Mouse (Mus musculus) CH12.LX (cell line): ENCODE measurements around the gene Gpr146. TPM values are rescaled to one million over a fixed set of nuclear protein-coding genes. Genes with fewer than 3 reads are reported as not detected.

Experiments used
- DNase-seq: peaks from one replicate; pipeline ENCODE4 v3.0.0-alpha.2; 2013; ENCODE audit errors: extremely low read depth
- H3K27ac ChIP-seq: 2 replicates; pipeline ENCODE4 v1.5.1; 2012; ENCODE audit warnings: low read depth, mild to moderate bottlenecking, control low read depth, moderate library complexity; ENCODE audit not compliant: insufficient read depth
- H3K27me3 ChIP-seq: replicated peaks from 2 replicates; pipeline ENCODE3; 2012; ENCODE audit warnings: inconsistent platforms
- H3K36me3 ChIP-seq, 2 experiments: replicated peaks in 1 of 2; 2 replicates each; pipeline versions ENCODE3 to v1.6.1; 2012; ENCODE audit warnings: inconsistent platforms in 1 of 2, low read length in 1 of 2, mild to moderate bottlenecking in 1 of 2, mixed read lengths in 1 of 2, moderate library complexity in 1 of 2; ENCODE audit not compliant: control insufficient read depth in 1 of 2, insufficient read depth in 1 of 2
- H3K4me1 ChIP-seq, 2 experiments: 2 replicates each; pipeline ENCODE4 v1.6.1; 2012; ENCODE audit warnings: inconsistent platforms in 1 of 2, moderate library complexity in 1 of 2; ENCODE audit not compliant: insufficient read depth in 2 of 2, control insufficient read depth in 1 of 2
- H3K4me2 ChIP-seq: 2 replicates; pipeline ENCODE4 v1.6.1; 2012; ENCODE audit warnings: low read depth, mild to moderate bottlenecking, control low read depth; ENCODE audit not compliant: poor library complexity, insufficient read depth, severe bottlenecking
- H3K4me3 ChIP-seq, 3 experiments: fragments of 150-350 bp in 1 of 3; sonication (generic) in 1 of 3; replicated peaks in 1 of 3; 2 replicates each; pipeline versions ENCODE3 to v1.5.1; 2011 to 2012; ENCODE audit warnings: low read depth in 2 of 3, low read length in 2 of 3, mild to moderate bottlenecking in 2 of 3, moderate library complexity in 2 of 3, control low read depth in 1 of 3, improper control_type of control experiment in 1 of 3, inconsistent platforms in 1 of 3, mixed read lengths in 1 of 3; ENCODE audit not compliant: poor library complexity in 1 of 3
- H3K79me2 ChIP-seq: replicated peaks from 2 replicates; pipeline ENCODE4 v1.6.1; 2012; ENCODE audit warnings: mild to moderate bottlenecking, moderate library complexity; ENCODE audit not compliant: control insufficient read depth, poor library complexity, insufficient read depth, severe bottlenecking; ENCODE audit errors: extremely low read depth
- H3K9ac ChIP-seq: 2 replicates; pipeline ENCODE4 v1.6.1; 2012; ENCODE audit warnings: low read depth, mild to moderate bottlenecking, control low read depth, moderate library complexity; ENCODE audit not compliant: insufficient read depth
- H3K9me3 ChIP-seq: replicated peaks from 2 replicates; pipeline ENCODE3; 2012; ENCODE audit warnings: low read length, inconsistent platforms, mixed read lengths
- BHLHE40 ChIP-seq: IDR thresholded peaks from 2 replicates; pipeline ENCODE4 v1.6.1; 2011; ENCODE audit warnings: mild to moderate bottlenecking, low read depth, low read length, improper control_type of control experiment
- CHD2 ChIP-seq: IDR thresholded peaks from 2 replicates; pipeline ENCODE4 v1.6.1; 2011; ENCODE audit warnings: low read length, improper control_type of control experiment
- CTCF ChIP-seq, 2 experiments: IDR thresholded peaks in 1 of 2; conservative IDR thresholded peaks in 1 of 2; 2 replicates each; pipeline ENCODE4 v1.5.1; 2011 to 2012; ENCODE audit warnings: low read depth in 2 of 2, low read length in 2 of 2, improper control_type of control experiment in 1 of 2, inconsistent platforms in 1 of 2, mild to moderate bottlenecking in 1 of 2, moderate library complexity in 1 of 2
- E2F4 ChIP-seq: IDR thresholded peaks from 2 replicates; pipeline ENCODE4 v1.6.1; 2011; ENCODE audit warnings: low read depth, low read length, improper control_type of control experiment; ENCODE audit not compliant: insufficient replicate concordance
- ELF1 ChIP-seq: IDR thresholded peaks from 2 replicates; pipeline ENCODE4 v1.6.1; 2014; ENCODE audit warnings: low read depth, mild to moderate bottlenecking, inconsistent platforms, low read length, improper control_type of control experiment
- ETS1 ChIP-seq: conservative IDR thresholded peaks from 2 replicates; pipeline ENCODE4 v1.6.1; 2012; ENCODE audit warnings: low read depth, mild to moderate bottlenecking, inconsistent platforms, low read length, improper control_type of control experiment, moderate library complexity
- GABPA ChIP-seq: IDR thresholded peaks from 2 replicates; pipeline ENCODE4 v1.6.1; 2012; ENCODE audit warnings: low read depth, low read length, improper control_type of control experiment, inconsistent platforms; ENCODE audit not compliant: insufficient replicate concordance
- HCFC1 ChIP-seq: IDR thresholded peaks from 2 replicates; pipeline ENCODE4 v1.6.1; 2012; ENCODE audit warnings: low read depth, mild to moderate bottlenecking, inconsistent platforms, low read length, improper control_type of control experiment
- JUND ChIP-seq: conservative IDR thresholded peaks from 2 replicates; pipeline ENCODE4 v1.6.1; 2011; ENCODE audit warnings: low read depth, low read length, improper control_type of control experiment
- MAX ChIP-seq: IDR thresholded peaks from 2 replicates; pipeline ENCODE4 v1.6.1; 2011; ENCODE audit warnings: low read length, improper control_type of control experiment
- MYC ChIP-seq: IDR thresholded peaks from 2 replicates; pipeline ENCODE4 v1.6.1; 2011; ENCODE audit warnings: low read depth, mild to moderate bottlenecking, improper control_type of control experiment, low read length
- NRF1 ChIP-seq: IDR thresholded peaks from 2 replicates; pipeline ENCODE4 v1.6.1; 2014; ENCODE audit warnings: low read depth, mild to moderate bottlenecking, inconsistent platforms, low read length, improper control_type of control experiment, moderate library complexity
- POLR2A ChIP-seq: IDR thresholded peaks from 2 replicates; pipeline ENCODE4 v1.6.1; 2011; ENCODE audit warnings: low read depth, mild to moderate bottlenecking, improper control_type of control experiment, low read length
- POLR2AphosphoS2 ChIP-seq: IDR thresholded peaks from 2 replicates; pipeline ENCODE4 v1.6.1; 2011; ENCODE audit warnings: low read depth, low read length, improper control_type of control experiment
- RAD21 ChIP-seq: IDR thresholded peaks from 2 replicates; pipeline ENCODE4 v1.6.1; 2011; ENCODE audit warnings: low read depth, mild to moderate bottlenecking, low read length, improper control_type of control experiment, moderate library complexity
- SIN3A ChIP-seq: IDR thresholded peaks from 2 replicates; pipeline ENCODE4 v1.6.1; 2012; ENCODE audit warnings: low read length, improper control_type of control experiment, inconsistent platforms
- SMC3 ChIP-seq: IDR thresholded peaks from 2 replicates; pipeline ENCODE4 v1.6.1; 2011; ENCODE audit warnings: low read depth, low read length, improper control_type of control experiment
- USF1 ChIP-seq: IDR thresholded peaks from 2 replicates; pipeline ENCODE4 v1.6.1; 2014; ENCODE audit warnings: low read depth, mild to moderate bottlenecking, inconsistent platforms, low read length, improper control_type of control experiment
- USF2 ChIP-seq: conservative IDR thresholded peaks from 2 replicates; pipeline ENCODE4 v1.6.1; 2011; ENCODE audit warnings: low read depth, low read length, improper control_type of control experiment
- ZKSCAN1 ChIP-seq: IDR thresholded peaks from 2 replicates; pipeline ENCODE4 v1.6.1; 2012; ENCODE audit warnings: low read depth, inconsistent platforms, low read length, improper control_type of control experiment, borderline replicate concordance
- dilution Hi-C: fragments of 300-500 bp; cut with MboI; formaldehyde crosslinking; loops from 2 replicates; pipeline ENCODE4 v1.14.3; 2020; ENCODE audit warnings: low sequenced_read_pairs; ENCODE audit not compliant: extremely low pct_unique_long_range_greater_than_20kb, extremely low pct_ligation_motif_present
- in situ Hi-C: fragments of 300-500 bp; cut with MboI; formaldehyde crosslinking; loops from 3 replicates; pipeline ENCODE4 v1.14.3; 2019; ENCODE audit warnings: low sequenced_read_pairs, low pct_ligation_motif_present, low pct_unique_long_range_greater_than_20kb, mixed read lengths
- polyA plus RNA-seq: library from polyadenylated mRNA; unstranded; fragments of >175 nt; gene quantifications from 2 replicates; pipeline ENCODE4 v1.2.1, GENCODE M21; 2012; ENCODE audit warnings: low read depth; ENCODE audit not compliant: insufficient read length
- total RNA-seq, 2 experiments: library from RNA; depleted of rRNA; stranded (reverse); fragments of 300-350 nt in 1 of 2; fragments of >200 nt in 1 of 2; gene quantifications; 2 replicates each; pipeline ENCODE4 v1.2.3; 2012 to 2014

Gpr146 gene
- total and polyA plus RNA-seq, 3 experiments = 0.13 TPM; not detected in 2

GRCm38 (mm10) chr5:139366484-139366883 is 11.0 kb upstream of the Gpr146 start:
- H3K9me3 ChIP-seq = no peaks in the 10 kb centered on the region
- H3K36me3 ChIP-seq = peaks cover 13 to 40% of the 10 kb centered on the region in 2 experiments
- H3K27ac ChIP-seq = no peak overlapping the region
- H3K4me3 ChIP-seq = no peak overlapping the region
- no peak for DNase-seq
- H3K27me3 ChIP-seq = no peaks in the 10 kb centered on the region
- in situ Hi-C loops = loop anchor here (10.0 to 25.0 kb wide), 2 partner anchors 96 to 318 kb away; partner anchors contain the start of gene 3110082I17Rik
- no peak overlapping the region for H3K4me2 ChIP-seq
- H3K4me1 ChIP-seq = peaks cover 0 to 35% of the 10 kb centered on the region in 2 experiments; a peak in 2 of 4 replicates
- dilution Hi-C loops = no loop called here
- H3K9ac ChIP-seq = no peak overlapping the region
- H3K79me2 ChIP-seq = no peaks in the 10 kb centered on the region
- no peak for TF ChIP-seq MAX
- no peak for TF ChIP-seq ELF1
- TF ChIP-seq HCFC1 = no peak
- no peak for TF ChIP-seq NRF1
- no peak for TF ChIP-seq SMC3
- no peak for TF ChIP-seq CHD2
- no peak for TF ChIP-seq POLR2A
- no peak for TF ChIP-seq USF1
- TF ChIP-seq GABPA = no peak
- no peak for TF ChIP-seq JUND
- TF ChIP-seq USF2 = no peak
- no peak for TF ChIP-seq ETS1
- TF ChIP-seq ZKSCAN1 = no peak
- no peak for TF ChIP-seq E2F4
- no peak for TF ChIP-seq CTCF (conservative IDR thresholded peaks at IDR 0.05 in 1 of 2, IDR thresholded peaks at IDR 0.05 in 1 of 2; ENCODE audit: low read depth in 2 of 2, low read length in 2 of 2)

DNA sequence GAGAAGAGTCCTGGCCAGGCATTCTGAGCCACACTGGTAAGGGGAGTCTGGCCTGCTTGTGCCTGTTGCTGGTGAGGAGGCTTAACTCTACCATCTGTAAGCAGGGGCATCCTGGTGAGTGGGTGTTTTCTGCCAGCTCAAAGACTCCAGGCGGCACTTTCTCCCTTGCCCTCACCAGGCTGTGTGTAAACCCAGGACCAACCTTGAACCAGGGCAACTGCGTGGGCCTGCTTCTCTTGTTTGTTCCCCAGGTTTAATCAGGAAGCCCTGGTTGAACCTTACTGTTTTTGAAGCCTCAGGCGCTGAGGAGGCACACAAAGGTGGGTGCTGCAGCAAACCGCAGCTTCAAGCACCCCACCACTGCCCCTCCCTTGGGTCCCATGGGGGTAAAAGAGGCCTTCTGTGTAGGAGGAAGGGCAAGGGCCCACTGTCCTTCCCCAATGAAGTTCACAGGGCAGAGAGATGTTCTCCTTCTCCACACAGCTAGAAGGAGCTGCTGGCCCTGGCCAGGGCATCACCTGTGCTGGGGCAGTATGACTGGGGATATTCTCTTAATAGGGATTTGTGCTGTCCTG is 9.5 kb upstream of the Gpr146 start:
- H3K4me1 ChIP-seq = peaks cover 6 to 39% of the 10 kb centered on the region in 2 experiments

More for the DNA sequence above, 9.5 kb upstream of the Gpr146 start:
- in situ Hi-C loops = loop anchor here (10.0 to 25.0 kb wide), 2 partner anchors 94 to 317 kb away; partner anchors contain the start of gene 3110082I17Rik
- no peak overlapping the region for H3K4me3 ChIP-seq
- DNase-seq = no peak
- H3K79me2 ChIP-seq = no peaks in the 10 kb centered on the region
- H3K9ac ChIP-seq = no peak overlapping the region
- H3K27me3 ChIP-seq = no peaks in the 10 kb centered on the region
- TF ChIP-seq RAD21 (no peak), BHLHE40 (no peak), HCFC1 (no peak), POLR2A (no peak), SIN3A (no peak), POLR2AphosphoS2 (no peak), MYC (no peak), MAX (no peak), ZKSCAN1 (no peak), CTCF (conservative IDR thresholded peaks at IDR 0.05 in 1 of 2, IDR thresholded peaks at IDR 0.05 in 1 of 2; ENCODE audit: low read depth in 2 of 2, low read length in 2 of 2) (no peak)
- no peak overlapping the region for H3K27ac ChIP-seq
- dilution Hi-C loops = no loop called here
- H3K4me2 ChIP-seq = no peak overlapping the region
- no peaks in the 10 kb centered on the region for H3K9me3 ChIP-seq
- H3K36me3 ChIP-seq = peaks cover 6 to 33% of the 10 kb centered on the region in 2 experiments
